In genomic region chr14:45220957-45221630, GRCm38 (mm10) we compare ENCODE assay signal across 8 mouse cellular contexts. TPM values are rescaled to one million over a fixed set of nuclear protein-coding genes. Genes with fewer than 3 reads are reported as not detected.
DNase-seq lines count a peak whose midpoint lies in the region; ATAC-seq and TF ChIP-seq lines count a peak whose summit lies in the region.

No protein-coding gene starts in this region.

- H3K4me3 ChIP-seq in heart, embryonic 14.5 days (ENCODE audit: control insufficient read depth in 1 of 2, insufficient read depth in 1 of 2, low read depth in 1 of 2, low read length in 2 of 2), result peak overlapping the region; percentile 59 to 89
- H3K4me3 ChIP-seq in E14TG2a.4 (replicated peaks; ENCODE audit: low read length), result peak overlapping the region; percentile 91
- peak overlapping the region; percentile 92 for H3K4me3 ChIP-seq in forebrain, embryonic 12.5 days (replicated peaks)
- peak overlapping the region; percentile 61 to 65 for H3K4me3 ChIP-seq in liver, embryonic 14.5 days (ENCODE audit: insufficient read depth in 1 of 2, low read depth in 2 of 2, low read length in 2 of 2)

- H3K27me3 ChIP-seq in heart, embryonic 14.5 days (ENCODE audit: control insufficient read depth, insufficient read depth, low read length), result no peaks in the 10 kb centered on the region
- peaks cover 30% of the 10 kb centered on the region for H3K27me3 ChIP-seq in E14TG2a.4 (ENCODE audit: insufficient read depth, low read length)
- H3K27me3 ChIP-seq in forebrain, embryonic 12.5 days, result peaks cover 3% of the 10 kb centered on the region; the same call in 1 of the 2 replicates
- H3K27me3 ChIP-seq in liver, embryonic 14.5 days (ENCODE audit: control insufficient read depth, insufficient read depth, low read length), result peaks cover 21% of the 10 kb centered on the region

- no peaks in the 10 kb centered on the region for H3K9me3 ChIP-seq in heart, embryonic 14.5 days (ENCODE audit: control insufficient read depth, low read length)
- no peaks in the 10 kb centered on the region for H3K9me3 ChIP-seq in E14TG2a.4 (ENCODE audit: low read length)
- no peaks in the 10 kb centered on the region for H3K9me3 ChIP-seq in forebrain, embryonic 12.5 days
- no peaks in the 10 kb centered on the region for H3K9me3 ChIP-seq in liver, embryonic 14.5 days (ENCODE audit: control insufficient read depth, low read length)

- 9% methylated on average over 11 of the region's 11 CpGs for WGBS in heart, embryonic 14.5 days
- 7% methylated on average over 11 of the region's 11 CpGs for WGBS in forebrain, embryonic 12.5 days
- 12% methylated on average over 11 of the region's 11 CpGs for WGBS in liver, embryonic 14.5 days (ENCODE audit: insufficient replicate concordance)

- H3K27ac ChIP-seq in heart, embryonic 14.5 days (replicated peaks in 1 of 2; ENCODE audit: control insufficient read depth in 1 of 2, insufficient read depth in 1 of 2, low read depth in 2 of 2, low read length in 2 of 2), result peak overlapping the region; percentile 89 to 96
- H3K27ac ChIP-seq in forebrain, embryonic 12.5 days, result peak overlapping the region; percentile 99
- H3K27ac ChIP-seq in liver, embryonic 14.5 days, result no peak overlapping the region

- H3K4me2 ChIP-seq in heart, embryonic 14.5 days (ENCODE audit: low read length), result peak overlapping the region; percentile 95
- peak overlapping the region; percentile 68 for H3K4me2 ChIP-seq in forebrain, embryonic 12.5 days
- peak overlapping the region; percentile 89 for H3K4me2 ChIP-seq in liver, embryonic 14.5 days (ENCODE audit: low read depth)

- H3K4me1 ChIP-seq in heart, embryonic 14.5 days (ENCODE audit: control insufficient read depth in 2 of 2, insufficient read depth in 2 of 2, low read length in 2 of 2), result 0 out of 4 replicates have a peak, but pooled peaks cover 0 to 5% of the 10 kb centered on the region in 2 experiments
- peaks cover 17% of the 10 kb centered on the region for H3K4me1 ChIP-seq in E14TG2a.4 (replicated peaks; ENCODE audit: low read depth, low read length)
- H3K4me1 ChIP-seq in forebrain, embryonic 12.5 days, result peaks cover 14% of the 10 kb centered on the region
- H3K4me1 ChIP-seq in liver, embryonic 14.5 days (replicated peaks; ENCODE audit: control insufficient read depth in 2 of 2, insufficient read depth in 2 of 2, low read length in 1 of 2), result peaks cover 3 to 5% of the 10 kb centered on the region in 2 experiments; a peak in 3 of 4 replicates

- H3K9ac ChIP-seq in heart, embryonic 14.5 days (ENCODE audit: low read length), result peak overlapping the region; percentile 92
- H3K9ac ChIP-seq in forebrain, embryonic 12.5 days, result peak overlapping the region; percentile 96
- H3K9ac ChIP-seq in liver, embryonic 14.5 days (replicated peaks), result no peak overlapping the region

- no peak for ATAC-seq in heart, embryonic 14.5 days (ENCODE audit: insufficient number of reproducible peaks, insufficient read depth, low FRiP score, low read depth)
- ATAC-seq in forebrain, embryonic 12.5 days (ENCODE audit: low FRiP score), result peak; percentile 8; the same call in 1 of the 2 replicates
- no peak for ATAC-seq in liver, embryonic 14.5 days (ENCODE audit: insufficient read depth)

- DNase-seq in heart, adult 9 months (ENCODE audit: low spot score in 2 of 2), result no peak
- DNase-seq in liver, embryonic 14.5 days (ENCODE audit: low read depth in 3 of 3, low spot score in 3 of 3), result no peak
- DNase-seq in frontal cortex, postnatal 14 days (ENCODE audit: low spot score in 2 of 2), result no peak
- no peak for DNase-seq in cerebellum, adult 8-10 months
- no peak for DNase-seq in right cerebral cortex, adult 18-20 months

- H3K36me3 ChIP-seq in heart, embryonic 14.5 days (ENCODE audit: control insufficient read depth, insufficient read depth, low read length), result no peaks in the 10 kb centered on the region
- no peaks in the 10 kb centered on the region for H3K36me3 ChIP-seq in E14TG2a.4 (ENCODE audit: insufficient read depth, low read length)
- H3K36me3 ChIP-seq in forebrain, embryonic 12.5 days (replicated peaks), result no peaks in the 10 kb centered on the region
- H3K36me3 ChIP-seq in liver, embryonic 14.5 days (replicated peaks; ENCODE audit: control insufficient read depth, insufficient read depth, low read depth), result no peaks in the 10 kb centered on the region

- TF ChIP-seq EP300 in liver, embryonic 14.5 days (IDR thresholded peaks at IDR 0.05; ENCODE audit: low read depth), result no peak

- no peak for TF ChIP-seq CTCF in E14TG2a.4 (conservative IDR thresholded peaks at IDR 0.05; ENCODE audit: low read length)
- no peak for TF ChIP-seq CTCF in liver, embryonic 14.5 days (IDR thresholded peaks at IDR 0.05; ENCODE audit: low read depth)

RNA-seq across cellular contexts. Expression of gene Txndc16, which starts 1.0 kb away (rescaled TPM):
- polyA plus RNA-seq in heart, embryonic 14.5 days (2014; fragmentation: Nextera tagmentation; extraction: Ambion mirVana), result 15.3 and 17.7 TPM in 2 replicates
- polyA plus RNA-seq in forebrain, embryonic 12.5 days (2016; fragmentation: Nextera tagmentation; extraction: Ambion mirVana), result 23.0 and 27.4 TPM in 2 replicates
- 0.49 and 0.76 TPM in 2 replicates for polyA plus RNA-seq in liver, embryonic 14.5 days (2012; rRNA removed)
- polyA plus RNA-seq in liver, embryonic 14.5 days (2014; fragmentation: Nextera tagmentation; extraction: Ambion mirVana), result 1.5 and 1.6 TPM in 2 replicates

RNA-seq across cellular contexts. Expression of gene Gpr137c, which starts 1.6 kb away (rescaled TPM):
- polyA plus RNA-seq in heart, embryonic 14.5 days (2014; fragmentation: Nextera tagmentation; extraction: Ambion mirVana), result 5.4 and 6.7 TPM in 2 replicates
- polyA plus RNA-seq in forebrain, embryonic 12.5 days (2016; fragmentation: Nextera tagmentation; extraction: Ambion mirVana), result 12.5 and 14.1 TPM in 2 replicates
- polyA plus RNA-seq in liver, embryonic 14.5 days (2012; rRNA removed), result 0.25 and 0.41 TPM in 2 replicates
- polyA plus RNA-seq in liver, embryonic 14.5 days (2014; fragmentation: Nextera tagmentation; extraction: Ambion mirVana), result 0.24 and 0.37 TPM in 2 replicates
